Mouse (Mus musculus): Measurements from ENCODE around the gene Ak4. TPM values are rescaled to one million over a fixed set of nuclear protein-coding genes. Genes with fewer than 3 reads are reported as not detected.

The Ak4 gene
- polyA plus RNA-seq, 1 experiment from 2014 or later, result 5.3 TPM

- no peak for TF ChIP-seq CTCF (IDR thresholded peaks at IDR 0.05)
- no peak for TF ChIP-seq EP300 (IDR thresholded peaks at IDR 0.05)
- H3K4me3 ChIP-seq (ENCODE audit: low read depth, low read length), result peak overlapping the region; percentile 63
- H3K9me3 ChIP-seq (ENCODE audit: low read length), result no peaks in the 10 kb centered on the region
- WGBS, result 5% methylated on average over 29 of the region's 90 CpGs
- H3K4me2 ChIP-seq (replicated peaks; ENCODE audit: low read depth, low read length), result peak overlapping the region; percentile 99
- H3K4me1 ChIP-seq (ENCODE audit: insufficient read depth, low read depth, low read length), result no peaks in the 10 kb centered on the region
- H3K27ac ChIP-seq (ENCODE audit: low read length), result no peak overlapping the region
- no peaks in the 10 kb centered on the region for H3K36me3 ChIP-seq (ENCODE audit: insufficient read depth, low read length)
- H3K9ac ChIP-seq (replicated peaks; ENCODE audit: low read depth), result peak overlapping the region; percentile 34; the same call in 1 of the 2 replicates
- H3K27me3 ChIP-seq (replicated peaks; ENCODE audit: insufficient read depth, low read length), result peaks cover 4% of the 10 kb centered on the region; the same call in 1 of the 2 replicates
- DNase-seq (ENCODE audit: low spot score) (no peak), ATAC-seq (peak; percentile 66)
These were observed 1.1 kb downstream of the Ak4 start for GRCm38 (mm10) chr4:101419911-101420880.

- H3K9ac ChIP-seq (replicated peaks; ENCODE audit: low read depth), result no peak overlapping the region
- peaks cover 4% of the 10 kb centered on the region; the same call in 1 of the 2 replicates for H3K27me3 ChIP-seq (replicated peaks; ENCODE audit: insufficient read depth, low read length)
- no peaks in the 10 kb centered on the region for H3K9me3 ChIP-seq (ENCODE audit: low read length)
- ATAC-seq, result no peak
- no peaks in the 10 kb centered on the region for H3K36me3 ChIP-seq (ENCODE audit: insufficient read depth, low read length)
- no peak overlapping the region for H3K27ac ChIP-seq (ENCODE audit: low read length)
- DNase-seq (ENCODE audit: low spot score), result no peak
- WGBS, result 88% methylated on average over 10 of the region's 10 CpGs
- H3K4me2 ChIP-seq (replicated peaks; ENCODE audit: low read depth, low read length), result no peak overlapping the region
- no peaks in the 10 kb centered on the region for H3K4me1 ChIP-seq (ENCODE audit: insufficient read depth, low read depth, low read length)
- H3K4me3 ChIP-seq (ENCODE audit: low read depth, low read length), result no peak overlapping the region
- TF ChIP-seq CTCF (IDR thresholded peaks at IDR 0.05) (no peak), EP300 (IDR thresholded peaks at IDR 0.05) (no peak)
These were observed 3.9 kb downstream of the Ak4 start for GRCm38 (mm10) chr4:101422996-101423395.

- TF ChIP-seq EP300 (IDR thresholded peaks at IDR 0.05) (no peak), CTCF (IDR thresholded peaks at IDR 0.05) (no peak)
- Histone ChIP-seq H3K36me3 (ENCODE audit: insufficient read depth, low read length) (no peaks in the 10 kb centered on the region), H3K4me3 (ENCODE audit: low read depth, low read length) (no peak overlapping the region), H3K27me3 (replicated peaks; ENCODE audit: insufficient read depth, low read length) (peaks cover 4% of the 10 kb centered on the region; the same call in 1 of the 2 replicates), H3K4me2 (replicated peaks; ENCODE audit: low read depth, low read length) (no peak overlapping the region), H3K4me1 (ENCODE audit: insufficient read depth, low read depth, low read length) (no peaks in the 10 kb centered on the region), H3K9ac (replicated peaks; ENCODE audit: low read depth) (no peak overlapping the region), H3K9me3 (ENCODE audit: low read length) (no peaks in the 10 kb centered on the region), H3K27ac (ENCODE audit: low read length) (no peak overlapping the region)
- DNase-seq (ENCODE audit: low spot score) (peak; percentile 62), ATAC-seq (peak; percentile 59)
- 55% methylated on average over 5 of the region's 5 CpGs for WGBS
These were observed 4.5 kb downstream of the Ak4 start for GRCm38 (mm10) chr4:101423571-101423970.

- no peak overlapping the region for H3K9ac ChIP-seq (replicated peaks; ENCODE audit: low read depth)
- H3K27me3 ChIP-seq (replicated peaks; ENCODE audit: insufficient read depth, low read length), result peaks cover 4% of the 10 kb centered on the region; the same call in 1 of the 2 replicates
- H3K4me1 ChIP-seq (ENCODE audit: insufficient read depth, low read depth, low read length), result no peaks in the 10 kb centered on the region
- H3K4me2 ChIP-seq (replicated peaks; ENCODE audit: low read depth, low read length), result no peak overlapping the region
- no peak overlapping the region for H3K27ac ChIP-seq (ENCODE audit: low read length)
- ATAC-seq (no peak), DNase-seq (ENCODE audit: low spot score) (no peak)
- no peaks in the 10 kb centered on the region for H3K36me3 ChIP-seq (ENCODE audit: insufficient read depth, low read length)
- H3K4me3 ChIP-seq (ENCODE audit: low read depth, low read length), result no peak overlapping the region
- H3K9me3 ChIP-seq (ENCODE audit: low read length), result no peaks in the 10 kb centered on the region
- 69% methylated on average over 3 of the region's 3 CpGs for WGBS
- TF ChIP-seq CTCF (IDR thresholded peaks at IDR 0.05) (no peak), EP300 (IDR thresholded peaks at IDR 0.05) (no peak)
These were observed 5.4 kb downstream of the Ak4 start for GRCm38 (mm10) chr4:101424495-101424894.

- H3K9ac ChIP-seq (replicated peaks; ENCODE audit: low read depth), result no peak overlapping the region
- 43% methylated on average over 5 of the region's 5 CpGs for WGBS
- DNase-seq (ENCODE audit: low spot score) (no peak), ATAC-seq (no peak)
- peaks cover 4% of the 10 kb centered on the region; the same call in 1 of the 2 replicates for H3K27me3 ChIP-seq (replicated peaks; ENCODE audit: insufficient read depth, low read length)
- H3K27ac ChIP-seq (ENCODE audit: low read length), result no peak overlapping the region
- no peaks in the 10 kb centered on the region for H3K36me3 ChIP-seq (ENCODE audit: insufficient read depth, low read length)
- no peaks in the 10 kb centered on the region for H3K9me3 ChIP-seq (ENCODE audit: low read length)
- no peaks in the 10 kb centered on the region for H3K4me1 ChIP-seq (ENCODE audit: insufficient read depth, low read depth, low read length)
- TF ChIP-seq CTCF (IDR thresholded peaks at IDR 0.05) (no peak), EP300 (IDR thresholded peaks at IDR 0.05) (no peak)
- no peak overlapping the region for H3K4me2 ChIP-seq (replicated peaks; ENCODE audit: low read depth, low read length)
- H3K4me3 ChIP-seq (ENCODE audit: low read depth, low read length), result no peak overlapping the region
These were observed 6.0 kb downstream of the Ak4 start for GRCm38 (mm10) chr4:101425119-101425518.

GRCm38 (mm10) chr4:101425666-101426065 is 6.6 kb downstream of the Ak4 start:
- 82% methylated on average over 3 of the region's 3 CpGs for WGBS
- no peak overlapping the region for H3K9ac ChIP-seq (replicated peaks; ENCODE audit: low read depth)
- no peak overlapping the region for H3K4me3 ChIP-seq (ENCODE audit: low read depth, low read length)
- no peaks in the 10 kb centered on the region for H3K36me3 ChIP-seq (ENCODE audit: insufficient read depth, low read length)
- no peak overlapping the region for H3K4me2 ChIP-seq (replicated peaks; ENCODE audit: low read depth, low read length)
- no peak overlapping the region for H3K27ac ChIP-seq (ENCODE audit: low read length)
- DNase-seq (ENCODE audit: low spot score), result peak; percentile 27
- H3K4me1 ChIP-seq (ENCODE audit: insufficient read depth, low read depth, low read length), result no peaks in the 10 kb centered on the region
- TF ChIP-seq EP300 (IDR thresholded peaks at IDR 0.05) (no peak), CTCF (IDR thresholded peaks at IDR 0.05) (peak; percentile 42)
- peaks cover 1% of the 10 kb centered on the region; the same call in 1 of the 2 replicates for H3K27me3 ChIP-seq (replicated peaks; ENCODE audit: insufficient read depth, low read length)
- ATAC-seq, result no peak
- H3K9me3 ChIP-seq (ENCODE audit: low read length), result no peaks in the 10 kb centered on the region
